Mouse (Mus musculus): ENCODE measurements around the gene Clca3a2. TPM values are rescaled to one million over a fixed set of nuclear protein-coding genes. Genes with fewer than 3 reads are reported as not detected.
"Not testable (repeated sequence)": the region's sequence is repeated elsewhere in the genome, so short reads cannot be mapped to it uniquely, and the experiment has no call there.

Clca3a2 gene
- 0.09 TPM in 1 of 2 replicates, not detected in the other for polyA plus RNA-seq (2015; fragmentation: Nextera tagmentation; extraction: Ambion mirVana)

DNA sequence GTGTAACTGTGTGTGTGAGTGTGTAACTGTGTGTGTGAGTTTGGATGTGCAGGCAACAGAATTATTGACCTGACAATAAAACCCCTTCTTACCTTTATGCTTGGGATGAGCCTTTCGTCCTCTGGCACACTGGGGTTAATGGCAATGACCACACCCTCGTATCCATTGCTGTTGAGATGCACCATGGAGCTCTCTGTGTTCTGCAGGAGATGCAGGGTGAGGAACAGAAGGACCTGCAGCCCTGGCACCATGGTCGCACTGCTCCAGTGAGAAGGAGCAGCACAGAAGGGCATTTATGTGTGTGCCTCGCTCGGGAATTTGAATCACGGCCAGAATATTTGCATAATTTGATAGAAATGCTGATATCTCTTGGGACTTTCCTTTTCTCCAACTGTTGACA, at the start of gene Clca3a2:
Gene Clca3a2 (minus strand): TSS at position 276 of the 400 bp plus-strand sequence.
- WGBS: 72% methylated on average over 6 of the region's 6 CpGs
- not testable (repeated sequence) for H3K4me2 ChIP-seq; H3K27me3 ChIP-seq (replicated peaks); ATAC-seq (replicated peaks); H3K36me3 ChIP-seq (replicated peaks); H3K9ac ChIP-seq; H3K4me1 ChIP-seq; H3K4me3 ChIP-seq; H3K27ac ChIP-seq; H3K9me3 ChIP-seq

DNA sequence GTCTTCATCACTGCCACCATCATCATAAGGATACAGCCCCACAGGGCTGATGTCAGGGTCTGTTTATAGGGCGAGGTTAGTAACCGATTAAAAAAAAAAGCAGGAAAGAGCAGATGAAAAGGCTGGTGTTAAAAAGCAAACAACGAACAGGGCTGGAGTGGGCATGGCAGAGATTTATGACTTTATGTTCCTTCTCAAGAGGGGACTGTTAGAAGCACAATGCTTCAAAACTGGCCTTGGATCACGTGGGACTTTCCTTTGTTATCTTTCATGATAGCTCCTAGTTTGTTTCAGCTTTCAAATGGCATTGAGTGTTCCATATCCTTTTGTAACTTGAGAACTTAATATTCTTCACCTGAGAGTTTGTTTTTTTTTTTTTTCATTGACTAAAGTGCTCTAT, 30.3 kb upstream of the Clca3a2 start:
- H3K4me2 ChIP-seq: no peak overlapping the region
- no peaks in the 10 kb centered on the region for H3K36me3 ChIP-seq (replicated peaks)
- H3K27me3 ChIP-seq (replicated peaks): no peaks in the 10 kb centered on the region
- 86% methylated on average over 4 of the region's 4 CpGs for WGBS
- no peak overlapping the region for H3K27ac ChIP-seq
- H3K9ac ChIP-seq: no peak overlapping the region
- no peak for ATAC-seq (replicated peaks)
- no peaks in the 10 kb centered on the region for H3K9me3 ChIP-seq
- no peak overlapping the region for H3K4me3 ChIP-seq
- H3K4me1 ChIP-seq: no peaks in the 10 kb centered on the region

DNA sequence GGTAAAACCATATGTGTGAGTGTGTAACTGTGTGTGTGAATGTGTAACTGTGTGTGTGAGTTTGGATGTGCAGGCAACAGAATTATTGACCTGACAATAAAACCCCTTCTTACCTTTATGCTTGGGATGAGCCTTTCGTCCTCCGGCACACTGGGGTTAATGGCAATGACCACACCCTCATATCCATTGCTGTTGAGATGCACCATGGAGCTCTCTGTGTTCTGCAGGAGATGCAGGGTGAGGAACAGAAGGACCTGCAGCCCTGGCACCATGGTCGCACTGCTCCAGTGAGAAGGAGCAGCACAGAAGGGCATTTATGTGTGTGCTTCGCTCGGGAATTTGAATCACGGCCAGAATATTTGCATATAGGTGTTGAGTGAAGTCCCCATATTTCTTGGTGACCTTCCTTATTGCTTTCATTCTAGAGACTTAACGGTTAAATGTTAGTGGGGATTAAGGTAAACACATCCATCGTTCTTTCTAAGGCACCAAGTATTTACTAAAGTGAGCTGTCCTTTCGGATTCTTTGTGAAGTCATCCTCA, 29.8 kb upstream of the Clca3a2 start, which contains the start of gene Clca3b:
Gene Clca3b (minus strand): TSS at position 344 of the 543 bp plus-strand sequence.
- ATAC-seq (replicated peaks); H3K4me2 ChIP-seq; H3K4me3 ChIP-seq; H3K27ac ChIP-seq; H3K4me1 ChIP-seq; H3K36me3 ChIP-seq (replicated peaks); H3K9ac ChIP-seq; H3K9me3 ChIP-seq; H3K27me3 ChIP-seq (replicated peaks): not testable (repeated sequence)
- 87% methylated on average over 9 of the region's 9 CpGs for WGBS

DNA sequence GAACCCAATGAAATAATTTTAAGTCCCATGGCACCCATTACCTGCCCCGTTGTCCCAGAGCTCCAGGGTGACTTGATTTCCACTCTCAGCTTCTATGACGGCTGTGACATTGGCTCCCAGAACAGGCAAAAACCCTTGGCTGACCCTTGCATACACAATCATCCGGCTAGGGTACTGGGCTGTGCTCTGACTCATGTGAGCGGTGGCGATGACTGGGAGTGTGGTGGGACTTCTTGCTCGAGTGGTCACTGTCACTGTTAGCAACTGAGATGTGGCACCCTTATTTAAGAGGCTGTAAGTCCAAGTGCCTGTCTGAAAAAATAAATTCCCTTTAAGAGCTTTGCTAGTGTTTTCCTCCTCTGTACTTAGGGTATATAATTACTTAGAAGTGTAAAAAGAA, 8.0 kb upstream of the Clca3a2 start:
- 84% methylated on average over 6 of the region's 6 CpGs for WGBS

DNA sequence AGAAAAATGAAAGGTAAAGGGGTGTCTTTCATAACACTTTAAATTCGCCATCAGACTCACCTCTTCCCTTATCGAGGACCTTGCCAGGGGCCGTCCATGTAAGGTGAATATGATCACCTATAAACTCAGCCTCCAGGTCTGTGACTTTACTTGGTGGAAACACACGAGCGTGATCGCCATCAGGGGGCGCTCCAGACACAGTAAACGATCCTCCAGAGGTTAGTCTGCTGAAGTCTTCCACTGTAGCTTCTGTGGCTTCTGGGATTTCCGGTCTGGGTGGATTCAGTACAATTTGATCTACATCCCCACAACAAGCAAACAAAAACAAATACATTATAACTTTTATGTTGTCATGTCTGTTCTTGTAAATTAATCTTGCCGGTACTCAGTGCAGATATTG, 5.9 kb upstream of the Clca3a2 start:
- 17% methylated on average over 10 of the region's 10 CpGs for WGBS
- no peak overlapping the region for H3K9ac ChIP-seq
- H3K9me3 ChIP-seq: no peaks in the 10 kb centered on the region
- no peaks in the 10 kb centered on the region for H3K27me3 ChIP-seq (replicated peaks)
- H3K4me3 ChIP-seq: no peak overlapping the region
- H3K4me1 ChIP-seq: no peaks in the 10 kb centered on the region
- peak; percentile 88; the same call in 1 of the 2 replicates for ATAC-seq (replicated peaks)
- H3K4me2 ChIP-seq: no peak overlapping the region
- no peak overlapping the region for H3K27ac ChIP-seq
- no peaks in the 10 kb centered on the region for H3K36me3 ChIP-seq (replicated peaks)

More for the DNA sequence above, 8.0 kb upstream of the Clca3a2 start:
- Histone ChIP-seq H3K4me1 (no peaks in the 10 kb centered on the region), H3K36me3 (replicated peaks) (no peaks in the 10 kb centered on the region), H3K9me3 (no peaks in the 10 kb centered on the region), H3K4me3 (no peak overlapping the region), H3K9ac (no peak overlapping the region), H3K27ac (no peak overlapping the region), H3K4me2 (no peak overlapping the region), H3K27me3 (replicated peaks) (no peaks in the 10 kb centered on the region)
- ATAC-seq (replicated peaks): no peak

DNA sequence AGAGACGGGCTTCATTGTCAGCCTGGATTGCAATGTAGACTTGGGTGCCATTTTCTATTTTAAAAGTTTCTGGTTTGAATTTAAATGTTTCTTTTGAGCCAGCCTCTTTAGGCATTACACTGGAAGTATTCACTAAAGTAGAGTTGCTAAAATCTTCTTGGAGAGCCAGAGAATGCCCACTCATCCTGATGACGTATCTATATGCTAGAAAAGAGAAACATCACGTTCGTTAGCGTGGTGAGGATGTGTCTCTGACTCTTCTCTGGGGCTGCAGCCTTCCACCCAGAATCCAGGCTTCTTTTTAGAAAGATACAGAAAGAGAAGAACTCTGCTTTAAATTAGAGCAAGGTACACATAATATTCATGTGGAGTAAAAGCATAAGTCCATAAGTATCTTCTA, 4.0 kb upstream of the Clca3a2 start:
- H3K27ac ChIP-seq: no peak overlapping the region
- no peak overlapping the region for H3K4me2 ChIP-seq
- 82% methylated on average over 5 of the region's 5 CpGs for WGBS
- ATAC-seq (replicated peaks): no peak
- no peaks in the 10 kb centered on the region for H3K4me1 ChIP-seq
- H3K27me3 ChIP-seq (replicated peaks): no peaks in the 10 kb centered on the region
- H3K9ac ChIP-seq: no peak overlapping the region
- no peaks in the 10 kb centered on the region for H3K36me3 ChIP-seq (replicated peaks)
- no peak overlapping the region for H3K4me3 ChIP-seq
- no peaks in the 10 kb centered on the region for H3K9me3 ChIP-seq

DNA sequence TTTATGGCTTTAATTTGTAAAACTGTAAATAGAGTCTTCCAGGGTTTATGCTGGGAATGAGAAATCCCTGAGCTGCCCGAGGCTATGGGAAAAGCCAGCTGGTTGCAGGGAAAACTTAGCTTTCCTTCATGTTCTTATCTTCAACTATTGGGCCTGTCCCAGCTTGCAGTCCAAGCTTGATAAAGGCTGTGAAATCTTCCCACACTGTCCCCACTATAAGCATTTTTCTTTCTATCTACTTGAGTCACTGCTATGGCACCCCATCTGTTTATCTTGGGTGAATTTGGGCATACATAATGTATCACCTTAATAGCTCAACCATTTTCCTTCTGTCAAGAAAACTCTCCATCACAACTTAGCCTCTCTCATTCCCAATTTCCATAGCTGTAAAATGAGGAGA, 1.3 kb upstream of the Clca3a2 start:
- Histone ChIP-seq H3K36me3 (replicated peaks) (no peaks in the 10 kb centered on the region), H3K4me3 (no peak overlapping the region), H3K27me3 (replicated peaks) (no peaks in the 10 kb centered on the region), H3K9ac (no peak overlapping the region), H3K27ac (no peak overlapping the region), H3K4me2 (no peak overlapping the region), H3K9me3 (no peaks in the 10 kb centered on the region), H3K4me1 (no peaks in the 10 kb centered on the region)
- 78% methylated on average over 1 of the region's 1 CpGs for WGBS
- no peak for ATAC-seq (replicated peaks)

DNA sequence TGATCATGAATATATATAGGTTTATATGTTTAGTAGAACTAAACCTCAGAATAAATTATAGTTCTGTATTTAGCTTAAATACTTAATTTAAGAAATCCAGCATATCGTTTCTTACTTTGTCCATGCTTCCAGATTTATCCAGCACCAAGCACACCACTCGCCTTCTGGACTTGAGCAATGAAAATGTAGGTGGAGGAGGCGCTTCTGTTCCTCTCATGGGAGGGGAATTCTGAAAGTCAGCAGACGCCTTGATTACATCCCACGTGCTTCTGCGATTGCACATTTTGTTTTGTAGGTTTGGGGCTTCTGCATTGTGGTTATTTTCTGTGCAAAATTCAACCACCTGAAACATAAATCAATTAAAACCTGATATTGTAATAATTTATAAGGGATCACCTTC, 6.0 kb downstream of the Clca3a2 start:
- WGBS: 95% methylated on average over 6 of the region's 6 CpGs
- H3K9me3 ChIP-seq: not testable (repeated sequence)

DNA sequence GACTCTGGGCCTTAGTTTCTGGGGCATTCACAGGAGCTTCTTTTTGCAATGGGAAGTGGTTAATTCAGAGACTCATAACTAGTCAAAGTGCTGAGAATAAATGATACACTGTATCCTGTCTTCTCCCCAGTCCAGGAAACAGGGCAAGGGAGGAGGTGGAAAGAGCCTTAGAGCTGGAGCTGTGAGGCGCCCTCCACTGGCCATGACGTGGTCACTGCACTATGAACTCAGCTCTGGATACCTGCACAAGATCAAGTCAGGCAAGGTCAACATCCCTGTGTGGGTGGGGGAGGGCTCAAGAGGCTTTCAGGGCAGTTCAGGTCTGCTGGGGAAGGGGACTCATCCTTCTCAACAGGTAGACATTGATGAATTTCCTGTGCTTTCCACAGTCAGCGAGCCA, 7.5 kb downstream of the Clca3a2 start:
- H3K4me2 ChIP-seq: no peak overlapping the region

More for the DNA sequence above, 6.0 kb downstream of the Clca3a2 start:
- not testable (repeated sequence) for H3K4me1 ChIP-seq; H3K36me3 ChIP-seq (replicated peaks); H3K9ac ChIP-seq; H3K27ac ChIP-seq; H3K4me3 ChIP-seq; H3K27me3 ChIP-seq (replicated peaks); ATAC-seq (replicated peaks); H3K4me2 ChIP-seq

DNA sequence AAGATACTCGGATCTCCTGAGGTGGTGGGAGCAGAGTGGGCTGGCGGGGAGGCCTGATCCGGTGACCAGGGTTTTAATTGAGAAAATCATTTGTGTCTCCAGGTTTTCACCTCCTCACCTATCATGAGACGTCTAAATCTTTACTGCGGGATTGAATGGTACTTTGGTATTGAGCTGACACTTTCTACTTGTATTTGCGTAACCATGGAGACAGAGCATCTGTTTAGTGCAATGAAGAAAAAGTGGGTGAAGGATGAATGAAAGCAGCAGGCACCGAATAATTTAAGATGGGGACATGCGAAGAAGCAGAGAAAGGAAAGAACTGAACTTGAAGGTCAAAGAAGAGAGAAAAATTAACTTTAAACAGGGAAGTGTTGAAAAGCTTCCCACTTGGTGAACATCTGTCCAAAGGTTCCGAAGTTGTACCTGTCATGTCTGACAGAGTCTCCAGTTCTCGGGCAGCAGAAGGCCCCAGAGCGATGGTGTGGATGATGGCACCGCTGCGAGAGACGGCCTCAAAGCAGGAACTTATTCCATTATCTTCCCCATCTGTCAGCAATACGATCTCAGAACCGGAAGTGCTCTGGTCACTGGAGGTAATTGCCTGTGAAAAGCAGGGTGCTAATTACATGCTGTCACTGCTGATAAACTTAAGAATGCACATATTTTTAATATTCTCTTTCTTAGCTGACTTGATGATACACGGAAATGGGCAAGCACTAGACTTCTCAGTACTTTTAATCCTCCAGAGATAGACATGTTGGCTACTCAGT, 11.0 kb downstream of the Clca3a2 start:
- not testable (repeated sequence) for H3K4me1 ChIP-seq; H3K36me3 ChIP-seq (replicated peaks); H3K9me3 ChIP-seq; H3K4me2 ChIP-seq; H3K27me3 ChIP-seq (replicated peaks); H3K27ac ChIP-seq; H3K4me3 ChIP-seq; H3K9ac ChIP-seq
- WGBS: 56% methylated on average over 15 of the region's 17 CpGs
- 0 out of 2 replicates have a peak, but pooled peaks have one; percentile 58 for ATAC-seq (replicated peaks)

More for the DNA sequence above, 7.5 kb downstream of the Clca3a2 start:
- Histone ChIP-seq H3K9ac (no peak overlapping the region), H3K27me3 (replicated peaks) (no peaks in the 10 kb centered on the region), H3K4me3 (no peak overlapping the region), H3K4me1 (no peaks in the 10 kb centered on the region), H3K9me3 (no peaks in the 10 kb centered on the region), H3K27ac (no peak overlapping the region), H3K36me3 (replicated peaks) (no peaks in the 10 kb centered on the region)
- ATAC-seq (replicated peaks): no peak
- 41% methylated on average over 3 of the region's 3 CpGs for WGBS

DNA sequence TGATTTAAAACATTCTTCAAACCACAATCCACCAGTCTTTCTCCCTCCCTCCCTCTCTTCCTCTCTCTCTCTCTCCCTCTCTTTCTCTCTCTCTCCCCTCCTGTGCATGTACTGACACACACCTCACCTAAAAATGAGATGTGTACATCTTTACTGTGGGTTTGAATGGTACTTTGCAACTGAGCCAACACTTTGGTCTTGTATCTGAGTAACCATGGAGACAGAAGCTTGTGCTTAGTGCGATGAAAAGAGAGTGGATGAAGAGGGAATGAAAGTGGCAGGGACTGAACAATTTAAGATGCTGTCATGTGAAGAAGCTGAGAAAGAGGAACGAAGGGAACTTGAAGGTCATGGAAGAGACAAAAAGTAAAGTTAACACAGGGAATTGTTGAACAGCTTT, 12.7 kb downstream of the Clca3a2 start:
- not testable (repeated sequence) for H3K9ac ChIP-seq, H3K4me1 ChIP-seq
- 35% methylated on average over 2 of the region's 2 CpGs for WGBS

DNA sequence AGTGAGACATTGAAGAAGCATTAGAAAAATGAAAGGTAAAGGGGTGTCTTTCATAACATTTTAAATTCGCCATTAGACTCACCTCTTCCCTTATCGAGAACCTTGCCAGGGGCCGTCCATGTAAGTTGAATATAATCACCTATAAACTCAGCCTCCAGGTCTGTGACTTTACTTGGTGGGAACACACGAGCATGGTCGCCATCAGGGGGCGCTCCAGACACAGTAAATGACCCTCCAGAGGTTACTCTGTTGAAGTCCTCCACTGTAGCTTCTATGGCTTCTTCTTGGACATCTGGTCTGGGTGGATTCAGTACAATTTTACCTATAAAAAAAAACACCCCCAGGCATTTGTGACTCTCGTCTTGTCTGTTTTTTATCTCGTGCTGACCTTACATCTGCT, 17.4 kb downstream of the Clca3a2 start:
- ATAC-seq (replicated peaks): no peak
- Histone ChIP-seq H3K9ac (no peak overlapping the region), H3K36me3 (replicated peaks) (no peaks in the 10 kb centered on the region), H3K9me3 (no peaks in the 10 kb centered on the region), H3K4me2 (no peak overlapping the region), H3K27ac (no peak overlapping the region), H3K4me1 (no peaks in the 10 kb centered on the region), H3K27me3 (replicated peaks) (no peaks in the 10 kb centered on the region), H3K4me3 (no peak overlapping the region)
- WGBS: 49% methylated on average over 8 of the region's 8 CpGs

More for the DNA sequence above, 12.7 kb downstream of the Clca3a2 start:
- not testable (repeated sequence) for H3K36me3 ChIP-seq (replicated peaks); H3K4me2 ChIP-seq; H3K27ac ChIP-seq; H3K9me3 ChIP-seq; H3K27me3 ChIP-seq (replicated peaks); H3K4me3 ChIP-seq
- ATAC-seq (replicated peaks): peak; percentile 80

Measured in midbrain, embryonic 15.5 days (tissue).